Mouse (Mus musculus) bone marrow, adult 2 months (tissue): Measurements from ENCODE around the gene Nom1. TPM values are rescaled to one million over a fixed set of nuclear protein-coding genes. Genes with fewer than 3 reads are reported as not detected.
A peak's percentile ranks its signal among the peaks of the same experiment; 100 is the strongest.
"Not testable (repeated sequence)": the region's sequence is repeated elsewhere in the genome, so short reads cannot be mapped to it uniquely, and the experiment has no call there.

Experiments used
- H3K27ac ChIP-seq: fragments of 200-500 bp; 2 replicates; pipeline ENCODE4 v1.5.1; 2012; ENCODE audit warnings: low read depth, mild to moderate bottlenecking, control low read depth, inconsistent platforms, low read length; ENCODE audit not compliant: control insufficient read depth, poor library complexity, insufficient read depth
- H3K4me1 ChIP-seq: fragments of 200-500 bp; 2 replicates; pipeline ENCODE4 v1.6.1; 2011; ENCODE audit warnings: low read length; ENCODE audit not compliant: control insufficient read depth, insufficient read depth
- H3K4me3 ChIP-seq: fragments of 200-500 bp; replicated peaks from 2 replicates; pipeline ENCODE3; 2011; ENCODE audit warnings: mild to moderate bottlenecking, low read depth, low read length, control low read depth; ENCODE audit not compliant: control insufficient read depth
- CTCF ChIP-seq: fragments of 200-500 bp; IDR thresholded peaks from 2 replicates; pipeline ENCODE4 v1.5.1; 2011; ENCODE audit warnings: low read length, control low read depth; ENCODE audit not compliant: control insufficient read depth, insufficient read depth
- POLR2A ChIP-seq: fragments of 200-500 bp; IDR thresholded peaks from 2 replicates; pipeline ENCODE4 v1.6.1; 2011; ENCODE audit warnings: low read depth, mild to moderate bottlenecking, control low read depth, low read length, borderline replicate concordance; ENCODE audit not compliant: control insufficient read depth
- WGBS: fragments of 180-500 bp; shearing (Covaris S2); methylation state at CpG from one replicate; pipeline ENCODE4 v1.1.7; 2018; 5-methylcytosine and 5-hydroxymethylcytosine counted together
- polyA plus RNA-seq: library from polyadenylated mRNA; stranded (reverse); fragments of >200 nt; gene quantifications from 2 replicates; pipeline ENCODE4 v1.2.4, GENCODE M21; 2011; ENCODE audit warnings: low replicate concordance; ENCODE audit not compliant: missing spikeins, insufficient read depth, insufficient read length

Gene Nom1
- polyA plus RNA-seq, 1 experiment, result 3.9 TPM

DNA sequence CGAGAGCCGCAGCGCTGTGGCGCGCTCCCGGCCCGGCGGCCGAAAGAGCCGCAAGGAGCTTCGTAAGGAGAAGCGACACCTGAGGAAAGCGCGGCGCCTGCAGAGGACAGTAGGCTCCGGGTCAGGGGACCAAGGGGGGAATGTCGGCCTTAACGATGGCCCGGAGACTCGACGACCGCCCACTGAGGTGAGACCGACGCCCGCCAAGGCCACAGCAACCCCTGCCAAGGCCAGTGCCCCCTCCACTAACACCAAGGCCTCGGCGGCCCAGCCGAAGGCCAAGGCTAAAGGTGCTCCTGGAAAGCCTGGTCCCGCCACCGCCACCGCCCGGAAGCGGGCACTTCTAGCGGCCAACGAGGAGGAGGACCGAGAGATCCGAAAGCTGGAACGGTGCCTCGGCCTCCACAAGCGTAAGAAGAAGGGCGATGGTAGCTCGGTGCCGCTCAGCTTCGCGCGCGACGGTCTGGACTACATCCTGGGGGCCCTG is 451 bp downstream of the Nom1 start:
- H3K27ac ChIP-seq, result peak overlapping the region; percentile 62
- H3K4me3 ChIP-seq, result peak overlapping the region; percentile 93

DNA sequence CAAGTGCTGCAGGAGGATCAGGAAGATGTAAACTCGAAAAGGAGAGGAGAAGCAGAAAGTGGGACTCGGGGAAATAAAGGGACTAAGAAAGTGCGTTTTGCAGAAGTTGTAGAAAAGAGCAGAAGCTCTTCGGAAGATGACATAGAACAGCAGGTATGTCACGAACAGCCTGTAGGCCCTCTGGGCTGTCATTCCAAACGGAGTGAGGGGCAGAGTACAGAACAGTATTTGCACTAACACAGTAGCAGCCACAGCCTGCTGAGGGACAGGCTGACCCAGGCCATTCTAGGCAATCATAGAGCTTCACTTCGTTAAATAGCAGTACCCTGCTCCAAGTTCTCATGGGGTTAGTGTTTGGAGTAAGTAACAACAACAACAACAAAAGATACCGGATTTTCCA is 1.0 kb downstream of the Nom1 start:
- WGBS, result 36% methylated on average over 8 of the region's 8 CpGs
- TF ChIP-seq CTCF (no peak), POLR2A (no peak)
- Histone ChIP-seq H3K4me3 (peak overlapping the region; percentile 93), H3K4me1 (peaks cover 2% of the 10 kb centered on the region), H3K27ac (no peak overlapping the region; the same call in 1 of the 2 replicates)

More for the DNA sequence above, 451 bp downstream of the Nom1 start:
- WGBS, result under 1% methylated on average over 48 of the region's 48 CpGs
- no peak for TF ChIP-seq CTCF
- no peak for TF ChIP-seq POLR2A
- peaks cover 2% of the 10 kb centered on the region for H3K4me1 ChIP-seq

DNA sequence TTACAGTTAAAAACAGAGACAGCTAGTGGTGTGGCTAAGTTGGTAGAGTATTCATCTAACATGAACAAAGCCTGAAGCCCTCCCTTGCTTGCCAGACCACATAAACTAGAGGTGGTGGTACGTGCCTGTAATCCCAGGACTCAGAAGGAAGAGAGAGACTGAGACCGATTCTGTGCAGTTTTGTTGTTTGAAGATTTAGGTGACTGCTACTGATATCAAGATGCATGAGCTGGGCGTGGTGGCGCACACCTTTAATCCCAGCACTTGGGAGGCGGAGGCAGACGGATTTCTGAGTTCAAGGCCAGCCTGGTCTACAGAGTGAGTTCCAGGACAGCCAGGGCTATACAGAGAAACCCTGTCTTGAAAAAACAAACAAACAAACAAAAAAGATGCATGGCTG is 2.3 kb downstream of the Nom1 start:
- H3K27ac ChIP-seq, H3K4me1 ChIP-seq, H3K4me3 ChIP-seq: not testable (repeated sequence)
- WGBS, result 86% methylated on average over 6 of the region's 6 CpGs

DNA sequence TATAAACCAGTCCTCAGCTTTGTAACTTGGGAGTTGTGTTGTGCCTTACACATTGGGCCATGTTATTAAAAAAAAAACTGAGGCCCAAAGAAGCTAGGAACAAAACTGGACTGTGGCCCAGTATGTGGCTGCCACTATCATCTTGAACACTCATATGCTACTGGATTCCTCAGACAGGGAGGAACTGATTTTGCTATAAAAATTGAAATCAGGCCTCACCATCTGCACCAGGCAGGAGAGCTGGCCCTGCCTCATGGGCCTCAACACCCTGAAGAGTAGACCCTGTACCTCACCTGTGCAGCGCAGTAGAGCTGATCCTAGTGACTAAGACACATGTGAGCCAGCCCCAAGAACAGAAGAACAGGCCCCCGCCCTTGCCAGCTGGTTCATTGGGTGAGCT is 10.8 kb downstream of the Nom1 start:
- TF ChIP-seq CTCF, result no peak
- no peak for TF ChIP-seq POLR2A
- 88% methylated on average over 2 of the region's 2 CpGs for WGBS
- Histone ChIP-seq H3K4me3 (no peak overlapping the region), H3K27ac (no peak overlapping the region), H3K4me1 (no peaks in the 10 kb centered on the region)

DNA sequence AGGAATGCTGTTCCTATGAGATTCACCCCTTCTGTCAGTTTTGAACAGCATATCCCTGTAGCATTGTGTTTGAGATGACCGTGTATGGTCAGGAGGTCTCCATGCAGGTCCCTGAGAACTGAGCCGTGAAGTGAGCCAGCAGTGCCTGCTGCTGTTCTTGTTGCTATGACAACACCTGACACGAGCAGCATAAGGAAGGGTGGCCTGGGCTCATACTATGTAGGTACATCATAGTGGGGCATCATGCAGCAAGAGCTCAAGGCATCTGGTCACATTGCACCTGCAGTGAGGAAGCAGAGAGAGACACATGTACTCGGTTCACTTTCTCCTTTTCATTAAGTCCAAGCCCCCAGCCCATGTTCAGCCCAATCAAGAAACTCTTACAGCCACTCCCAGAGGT is 17.9 kb downstream of the Nom1 start:
- H3K4me1 ChIP-seq, result no peaks in the 10 kb centered on the region
- H3K27ac ChIP-seq, result no peak overlapping the region
- no peak overlapping the region for H3K4me3 ChIP-seq
- TF ChIP-seq CTCF (no peak), POLR2A (no peak)
- WGBS, result 75% methylated on average over 4 of the region's 4 CpGs

DNA sequence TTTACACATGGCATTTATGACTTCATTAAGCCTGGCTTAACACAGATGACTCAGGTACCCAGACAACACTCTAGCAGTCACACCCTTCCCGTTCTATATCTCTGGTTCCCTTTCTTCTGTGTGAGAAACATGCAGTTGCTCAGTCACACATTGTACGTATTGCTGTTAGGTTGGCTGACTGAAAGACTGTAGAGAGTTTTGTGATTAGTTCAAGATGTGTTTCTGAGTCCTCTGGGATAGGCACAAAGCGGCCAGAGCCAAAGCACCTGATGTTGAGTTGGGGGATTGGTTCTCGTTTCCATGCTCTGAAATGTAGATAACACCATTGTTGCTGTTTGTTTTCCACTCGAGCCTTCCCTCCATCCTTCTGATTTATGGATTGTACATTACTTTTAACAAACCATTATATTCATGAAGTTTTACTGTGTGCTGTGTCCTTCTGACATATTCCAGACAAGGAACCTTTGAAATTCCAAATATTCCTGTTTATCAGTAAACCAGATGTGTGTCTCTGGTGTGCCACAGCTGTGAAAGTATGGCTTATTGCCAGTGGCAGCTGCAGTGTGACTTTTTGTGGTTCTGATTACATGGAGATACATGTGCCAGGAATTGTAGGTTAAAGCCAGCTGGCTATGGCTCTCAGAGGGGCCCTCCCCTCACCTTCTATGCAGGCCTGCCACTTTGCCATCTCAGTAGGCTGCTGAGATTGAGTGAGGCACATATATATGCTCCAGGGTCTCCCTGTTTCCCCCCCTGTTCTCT is 22.6 kb downstream of the Nom1 start:
- WGBS, result 82% methylated on average over 5 of the region's 5 CpGs
- H3K4me1 ChIP-seq, result no peaks in the 10 kb centered on the region
- H3K27ac ChIP-seq, result no peak overlapping the region
- no peak overlapping the region for H3K4me3 ChIP-seq
- TF ChIP-seq CTCF, result no peak
- no peak for TF ChIP-seq POLR2A

DNA sequence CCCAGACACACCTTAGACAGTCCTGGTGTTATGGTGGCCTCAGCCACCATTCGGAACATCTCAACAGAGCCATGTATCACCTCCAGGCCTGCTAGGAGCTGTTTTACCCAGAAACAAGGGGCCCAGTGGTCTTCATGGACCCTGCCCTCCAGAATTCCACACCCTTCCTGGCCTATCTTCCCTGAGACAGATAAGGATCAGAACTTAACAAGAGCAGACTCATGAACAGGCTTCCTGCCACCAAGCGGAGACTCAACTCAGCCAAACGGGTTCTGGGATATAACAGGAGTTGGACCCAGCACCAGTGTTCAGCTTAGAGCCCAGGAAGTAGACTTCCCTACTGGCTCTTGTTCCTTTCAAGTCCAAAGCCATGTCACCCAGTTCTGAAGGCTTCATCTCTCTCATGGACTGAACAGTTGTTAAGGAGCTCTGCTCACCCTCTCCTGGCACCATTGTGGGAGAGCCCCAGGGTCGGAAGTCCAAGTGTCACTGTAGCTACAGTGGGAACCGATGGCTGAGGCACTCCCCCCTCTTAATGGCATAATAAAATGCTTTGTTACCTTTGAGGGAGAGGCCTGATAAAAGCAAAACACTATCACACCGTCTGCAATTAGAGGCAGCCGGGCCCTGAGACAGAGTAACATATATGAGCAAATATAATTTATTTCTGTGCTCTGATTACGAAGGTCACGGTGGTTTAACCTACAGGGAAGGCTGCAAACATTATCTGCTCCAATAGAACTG is 28.7 kb downstream of the Nom1 start:
- Histone ChIP-seq H3K4me3 (no peak overlapping the region), H3K4me1 (no peaks in the 10 kb centered on the region), H3K27ac (no peak overlapping the region)
- TF ChIP-seq POLR2A (no peak), CTCF (no peak)
- 73% methylated on average over 9 of the region's 9 CpGs for WGBS

DNA sequence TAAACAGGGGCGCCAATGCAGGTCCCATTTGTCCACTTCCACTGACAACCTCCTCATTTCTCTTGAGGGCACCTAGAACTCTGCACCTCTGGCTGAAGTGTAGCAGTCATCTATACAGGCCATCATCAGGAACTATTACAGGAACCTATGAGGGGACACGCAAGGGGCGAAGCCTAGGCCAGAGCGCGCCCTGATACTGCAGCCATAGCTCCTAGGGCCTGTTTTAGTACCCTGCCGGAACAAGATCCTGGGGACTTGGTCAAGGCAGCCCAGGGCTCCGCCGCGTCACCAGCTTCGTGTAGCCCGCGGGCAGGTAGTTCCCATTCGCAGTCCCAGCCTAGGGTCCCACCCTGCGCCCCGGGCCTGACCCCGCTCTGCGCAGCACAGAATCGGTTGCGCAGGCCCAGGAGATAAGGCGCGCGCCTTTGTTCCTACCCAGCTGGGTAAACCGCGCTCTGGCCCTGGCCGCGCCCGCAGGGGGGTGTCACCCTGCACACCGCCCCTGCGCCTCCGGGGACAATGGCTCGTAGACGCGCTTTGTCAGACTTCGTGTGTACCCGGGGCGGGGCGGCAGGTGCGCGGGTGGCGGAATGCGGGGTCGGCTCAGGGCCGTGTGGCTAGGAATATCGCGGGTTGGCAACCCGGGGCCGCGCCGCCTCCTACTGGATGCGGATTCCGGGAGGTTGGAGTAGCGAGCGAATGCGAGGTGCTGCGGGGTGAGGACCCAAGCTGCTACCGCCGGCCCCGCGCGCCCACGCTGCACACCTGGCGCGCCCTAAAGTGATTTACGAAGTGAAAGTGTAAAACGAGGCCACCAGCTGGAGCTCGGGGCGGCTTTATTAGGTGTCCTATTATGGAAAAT is 33.3 kb downstream of the Nom1 start:
- no peak for TF ChIP-seq POLR2A
- no peak for TF ChIP-seq CTCF
- 7% methylated on average over 67 of the region's 67 CpGs for WGBS
- Histone ChIP-seq H3K4me1 (no peaks in the 10 kb centered on the region), H3K4me3 (no peak overlapping the region), H3K27ac (no peak overlapping the region; the same call in 1 of the 2 replicates)
